Mouse (Mus musculus) adrenal gland, postnatal 25 days (tissue): ENCODE measurements around the gene Aspn. TPM values are rescaled to one million over a fixed set of nuclear protein-coding genes. Genes with fewer than 3 reads are reported as not detected.
"Not testable (repeated sequence)": the region's sequence is repeated elsewhere in the genome, so short reads cannot be mapped to it uniquely, and the experiment has no call there.

Experiments used
- DNase-seq: peaks from one replicate; pipeline ENCODE4 v3.0.0; 2021; ENCODE audit warnings: mixed read lengths
- total RNA-seq: library from RNA; stranded (reverse); gene quantifications from 2 replicates; pipeline ENCODE4 v1.2.3, GENCODE M21; 2021

Aspn gene
- total RNA-seq, 1 experiment from 2014 or later = 2.8 TPM

GRCm38 (mm10) chr13:49584307-49585005, 40.2 kb downstream of the Aspn start:
- DNase-seq = no peak

GRCm38 (mm10) chr13:49586062-49586461, 41.8 kb downstream of the Aspn start:
- DNase-seq = no peak

- DNase-seq = not testable (repeated sequence)
These were observed 58.3 kb downstream of the Aspn start for GRCm38 (mm10) chr13:49602541-49602940.

GRCm38 (mm10) chr13:49603603-49604002, 59.4 kb downstream of the Aspn start:
- no peak for DNase-seq

GRCm38 (mm10) chr13:49607714-49608113, 63.5 kb downstream of the Aspn start, which contains the start of gene Ogn:
TSS of gene Ogn (plus strand) at chr13:49608046.
- DNase-seq = no peak

- no peak for DNase-seq
These were observed 64.5 kb downstream of the Aspn start for GRCm38 (mm10) chr13:49608589-49609322.

- DNase-seq = no peak
These were observed 72.8 kb downstream of the Aspn start for GRCm38 (mm10) chr13:49617021-49617420.

Other genes with a start within 250 kb of the Aspn start
- 1.5 and 2.8 TPM in 2 replicates for gene Fgd3, start 224.1 kb upstream of the Aspn start, total RNA-seq
- gene Bicd2, start 202.9 kb upstream of the Aspn start, total RNA-seq = 43.7 and 45.2 TPM in 2 replicates
- 24.1 and 27.7 TPM in 2 replicates for gene Ippk, start 123.2 kb upstream of the Aspn start, total RNA-seq
- 1.5 and 2.1 TPM in 2 replicates for gene Tes3-ps, start 51.1 kb upstream of the Aspn start, total RNA-seq
- gene Ecm2, start 39.6 kb upstream of the Aspn start, total RNA-seq = 3.9 and 5.5 TPM in 2 replicates
- 1.1 and 1.6 TPM in 2 replicates for gene Omd, start 38.0 kb downstream of the Aspn start, total RNA-seq
- gene Ogn, start 63.6 kb downstream of the Aspn start, total RNA-seq = 23.6 and 24.7 TPM in 2 replicates
- gene Cenpp, start 108.3 kb downstream of the Aspn start, total RNA-seq = 2.9 and 4.7 TPM in 2 replicates
- 18.8 and 25.6 TPM in 2 replicates for gene Nol8, start 108.6 kb downstream of the Aspn start, total RNA-seq
- gene Iars, start 137.7 kb downstream of the Aspn start, total RNA-seq = 61.1 and 71.0 TPM in 2 replicates